Mouse (Mus musculus) T-cell, adult 2 months (primary cell): ENCODE results near the gene Cisd1.
"Not testable (repeated sequence)": the region's sequence is repeated elsewhere in the genome, so short reads cannot be mapped to it uniquely, and the experiment has no call there.

Source experiments
- DNase-seq: peaks from one replicate; pipeline ENCODE4 v3.0.0; 2022; ENCODE audit warnings: low spot score

The Cisd1 gene

GRCm38 (mm10) chr10:71344579-71345143, at the start of gene Cisd1:
Cisd1 (minus strand) TSS chr10:71344954.
- DNase-seq, result peak; percentile 92

DNA sequence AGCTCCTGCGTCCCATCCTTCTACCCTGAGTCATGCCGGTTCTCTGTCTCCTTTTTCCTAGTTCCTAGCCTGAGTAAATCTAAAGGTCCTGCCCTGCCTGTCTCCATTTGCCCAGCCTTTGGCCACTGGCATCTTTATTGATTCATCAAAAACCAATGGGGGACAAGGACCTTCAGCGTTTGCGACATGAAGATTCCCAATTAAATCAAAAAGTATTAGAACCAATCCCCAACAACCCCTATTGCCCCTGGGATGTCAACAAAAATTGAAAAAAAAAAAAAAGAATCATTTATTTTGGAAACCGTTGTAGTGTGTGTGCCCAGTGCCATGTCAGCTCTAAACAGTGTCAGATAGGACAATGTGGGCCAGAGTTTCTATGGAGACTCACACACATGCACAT, 44.6 kb upstream of the Cisd1 start:
- DNase-seq, result no peak

GRCm38 (mm10) chr10:71384159-71385044, 39.6 kb upstream of the Cisd1 start:
- no peak for DNase-seq

- not testable (repeated sequence) for DNase-seq
These were observed 38.8 kb upstream of the Cisd1 start for GRCm38 (mm10) chr10:71383552-71383924.

DNA sequence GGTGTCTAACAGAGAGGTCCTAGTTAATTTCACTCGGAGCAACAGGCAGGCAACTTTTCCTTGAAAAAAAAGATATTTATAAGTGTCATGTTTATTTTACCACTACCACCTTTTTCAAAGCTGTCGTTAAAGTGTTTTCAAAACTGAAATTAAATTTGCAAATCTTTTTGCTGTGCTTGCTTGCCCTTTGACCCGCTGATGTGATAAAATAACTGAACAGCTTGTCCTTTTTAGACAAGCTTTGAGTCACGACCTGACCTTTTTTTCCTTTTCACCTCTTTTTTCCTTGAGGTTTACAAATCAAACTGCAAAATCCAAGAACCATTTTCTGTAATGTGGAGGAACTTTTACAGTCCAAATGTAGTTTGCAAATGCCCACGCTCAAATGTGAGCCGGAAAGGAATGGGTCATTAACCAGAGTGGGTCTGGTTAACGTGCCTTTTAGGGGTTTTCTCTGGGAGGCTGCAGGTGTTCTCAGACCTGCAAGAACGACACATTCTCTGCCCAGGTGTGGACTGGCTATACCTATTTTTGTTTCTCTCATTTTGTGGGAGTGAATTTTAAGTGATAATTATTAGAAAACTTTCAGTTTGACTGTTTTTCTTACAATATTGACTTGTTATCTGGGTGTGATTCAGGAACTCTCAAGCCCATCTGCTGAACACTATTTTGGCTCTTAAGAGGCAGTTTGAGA, 38.3 kb upstream of the Cisd1 start:
- DNase-seq, result no peak

GRCm38 (mm10) chr10:71382109-71382508, 37.4 kb upstream of the Cisd1 start:
- DNase-seq, result no peak

- DNase-seq, result no peak
These were observed 36.8 kb upstream of the Cisd1 start for GRCm38 (mm10) chr10:71381471-71382033.

DNA sequence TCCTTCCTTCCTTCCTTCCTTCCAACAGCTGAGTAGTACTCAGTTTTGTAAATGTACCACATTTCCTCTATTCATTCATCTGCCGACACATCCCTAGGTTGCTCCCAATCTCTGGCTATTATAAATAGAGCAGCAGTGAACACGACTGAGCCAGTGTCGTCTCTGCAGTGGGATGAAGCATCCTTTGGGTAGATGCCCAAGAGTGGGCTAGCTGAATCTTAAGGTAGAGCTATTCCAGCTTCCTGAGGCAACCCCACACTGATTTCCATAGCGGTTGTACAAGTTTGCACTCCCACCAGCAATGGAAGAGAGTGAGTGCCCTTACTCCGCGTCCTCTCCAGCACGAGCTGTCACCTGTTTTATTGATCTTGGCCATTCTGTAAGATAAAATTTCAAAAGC, 35.7 kb upstream of the Cisd1 start:
- DNase-seq, result no peak

DNA sequence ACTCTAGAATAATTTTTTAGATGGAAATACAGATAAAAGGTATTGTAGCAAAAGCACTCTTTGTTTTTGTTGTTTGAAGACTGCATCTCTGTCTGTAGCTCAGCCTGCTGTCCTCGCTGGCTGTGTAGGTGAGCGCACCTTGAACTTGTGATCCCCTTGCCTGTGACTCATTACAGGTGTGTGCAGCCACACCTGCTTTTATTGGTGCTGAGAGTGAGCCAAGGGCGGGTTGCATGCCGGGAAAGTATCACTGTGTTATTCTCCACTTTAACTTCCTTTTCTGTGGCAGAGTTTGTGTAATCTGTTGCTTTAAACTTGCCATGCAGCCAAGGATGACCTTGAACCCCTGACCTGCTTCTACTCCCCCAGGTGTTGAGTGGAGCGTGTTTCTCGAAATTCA, 31.3 kb upstream of the Cisd1 start:
- no peak for DNase-seq

DNA sequence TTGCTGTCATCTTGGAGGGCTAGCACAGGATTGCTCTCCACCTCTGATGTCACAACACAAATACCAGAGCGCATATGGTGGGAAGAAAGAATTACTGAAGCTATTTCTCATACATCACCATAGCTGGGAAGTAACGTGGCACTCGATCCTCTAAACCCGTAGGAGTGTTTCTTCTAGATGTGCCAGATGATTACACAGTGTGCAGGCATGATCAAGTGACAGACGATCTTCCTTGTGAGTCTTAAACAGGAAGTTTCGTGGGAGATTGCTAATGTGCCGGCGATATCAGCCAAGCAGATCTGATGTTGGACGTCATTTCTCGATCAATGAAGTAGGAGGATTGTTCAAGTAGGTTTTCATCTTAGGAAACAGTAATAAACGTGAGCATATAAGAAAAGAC, 29.0 kb upstream of the Cisd1 start:
- DNase-seq, result no peak

- DNase-seq, result no peak
These were observed 27.1 kb upstream of the Cisd1 start for GRCm38 (mm10) chr10:71371881-71372280.

- DNase-seq, result no peak
These were observed 24.7 kb upstream of the Cisd1 start for GRCm38 (mm10) chr10:71369466-71369865.

DNA sequence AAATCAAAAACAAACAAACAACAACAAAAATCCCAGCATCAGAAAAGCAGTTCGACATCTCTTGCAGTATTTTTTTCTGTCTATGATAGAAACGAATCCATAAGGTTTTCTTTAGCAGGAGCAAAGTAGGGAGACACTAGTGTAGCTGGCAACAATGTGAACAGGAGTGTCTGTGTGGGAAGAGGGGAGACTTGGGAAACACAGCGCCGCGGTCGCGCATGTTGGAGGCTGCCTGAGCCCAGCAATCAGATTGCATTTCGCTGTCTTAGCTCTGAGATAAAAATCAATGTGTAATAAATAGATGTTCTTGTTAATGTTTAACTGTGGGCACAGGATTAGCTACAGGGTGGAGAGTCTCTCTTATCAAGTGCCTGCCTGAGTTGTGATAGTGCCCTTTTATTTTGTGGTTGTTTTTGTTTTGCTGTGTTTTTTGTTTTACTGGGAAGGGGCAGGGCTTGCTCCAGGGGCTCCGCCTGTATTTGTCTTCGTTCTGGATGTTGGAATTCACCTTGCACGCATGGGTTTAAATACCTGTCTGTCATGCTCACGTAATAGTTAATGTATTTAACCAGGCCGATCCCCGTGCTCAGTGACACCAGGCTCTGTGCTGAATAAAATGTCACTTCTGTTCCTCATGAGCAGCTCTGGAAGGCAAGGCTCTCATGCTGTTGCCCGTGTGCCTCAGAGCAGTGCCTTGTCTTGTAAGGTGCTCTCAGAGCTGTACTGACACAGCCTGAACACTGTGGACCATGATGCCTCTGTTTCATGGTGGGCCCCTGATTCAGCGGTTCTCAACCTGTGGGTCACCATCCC, 23.6 kb upstream of the Cisd1 start:
- DNase-seq, result no peak

DNA sequence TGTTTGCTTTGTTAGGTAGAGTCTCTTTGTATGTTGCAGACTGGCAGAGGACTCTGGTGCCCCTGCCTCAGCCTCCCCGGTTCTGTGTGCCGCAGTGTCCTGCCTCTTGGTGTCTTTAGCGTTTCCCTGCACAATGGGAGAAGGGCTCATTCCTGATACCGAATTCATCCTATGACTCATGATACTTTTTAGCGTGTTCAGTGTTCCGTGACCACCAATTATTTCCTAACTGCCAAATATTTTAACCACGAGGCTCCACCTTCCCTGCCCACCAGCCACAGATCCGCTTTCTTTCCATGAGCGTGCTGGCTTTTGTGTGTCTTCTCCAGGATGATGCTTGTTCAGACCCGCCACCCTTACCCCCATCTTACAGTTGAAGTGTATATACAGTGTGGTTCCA, 19.1 kb upstream of the Cisd1 start:
- DNase-seq, result no peak

- no peak for DNase-seq
These were observed 18.7 kb upstream of the Cisd1 start for GRCm38 (mm10) chr10:71363440-71363839.

DNA sequence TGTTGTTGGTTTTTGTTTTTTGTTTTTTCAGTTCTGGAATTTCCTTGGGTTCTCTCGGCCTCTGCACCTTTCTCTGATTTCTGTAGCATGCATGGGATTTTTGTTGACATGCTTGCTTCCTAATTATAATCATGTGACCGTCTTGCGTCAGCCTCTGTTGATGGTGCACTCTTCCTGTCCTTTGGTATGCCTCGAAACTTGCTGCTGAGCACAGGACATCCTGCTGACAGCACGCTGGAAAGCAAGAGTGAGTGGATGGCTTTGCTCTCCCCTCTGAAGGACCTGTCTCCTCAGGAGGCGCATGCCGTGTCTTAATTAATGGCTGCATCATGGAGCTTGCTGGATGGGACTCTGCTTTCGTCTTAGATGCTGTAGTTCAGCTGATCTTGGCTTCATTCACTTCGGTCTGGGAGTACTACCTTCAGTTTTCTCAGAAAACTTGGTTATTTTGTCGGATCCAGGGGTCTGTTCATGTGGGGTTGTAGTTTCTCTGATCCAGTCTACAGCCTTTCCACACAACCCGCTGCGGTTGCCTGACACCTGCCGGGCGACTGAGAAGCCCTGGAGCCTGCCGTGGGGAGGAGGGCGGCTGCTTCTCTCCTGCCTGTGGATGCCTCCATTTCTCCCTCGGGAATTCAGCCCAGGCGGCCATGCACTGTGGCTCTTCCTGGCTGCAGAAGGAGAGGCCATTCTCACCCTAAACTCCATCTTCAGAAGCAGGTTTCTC, 17.2 kb upstream of the Cisd1 start:
- DNase-seq, result peak; percentile 63

DNA sequence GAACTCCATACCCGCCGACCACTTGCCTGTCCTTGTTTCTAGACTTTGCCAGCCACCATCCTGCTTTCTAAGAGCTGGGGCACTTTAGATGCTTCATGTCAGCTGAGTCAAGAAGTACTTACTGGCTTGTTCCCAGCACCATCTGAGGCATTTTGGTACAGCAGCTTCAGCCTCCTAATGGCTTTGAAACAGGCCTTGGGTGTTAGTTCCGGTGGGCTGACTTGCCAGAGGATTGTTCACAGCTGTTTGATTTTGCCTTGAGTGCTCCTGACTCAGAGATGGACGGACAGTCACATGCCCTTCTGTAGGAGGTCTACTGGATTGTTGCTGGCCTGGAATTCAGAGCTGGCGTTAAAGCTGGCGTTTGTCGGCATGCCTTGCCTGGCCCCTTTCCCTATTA, 16.3 kb upstream of the Cisd1 start:
- DNase-seq, result no peak

GRCm38 (mm10) chr10:71354947-71355346, 10.2 kb upstream of the Cisd1 start:
- no peak for DNase-seq

- no peak for DNase-seq
These were observed 9.1 kb upstream of the Cisd1 start for GRCm38 (mm10) chr10:71353850-71354249.

DNA sequence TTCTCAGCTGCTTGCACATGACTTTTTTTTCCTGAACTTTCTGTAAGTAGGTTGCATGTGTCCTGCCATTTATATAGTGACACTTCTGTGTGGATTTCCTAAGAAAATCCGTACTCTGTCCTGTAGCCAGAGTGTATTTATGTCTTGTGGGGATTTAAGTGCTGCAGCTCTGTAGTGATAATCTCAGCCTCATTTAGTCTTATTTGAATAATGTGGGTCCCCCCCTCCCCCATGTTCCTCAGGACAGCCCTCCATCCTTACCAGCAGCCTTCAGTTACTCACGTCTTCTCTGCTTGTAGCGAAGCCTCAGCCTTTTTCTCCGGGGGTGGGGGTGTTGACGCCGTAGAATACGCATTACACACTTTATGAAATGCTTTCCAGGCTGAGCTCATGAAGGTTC, 6.5 kb upstream of the Cisd1 start:
- DNase-seq, result no peak

GRCm38 (mm10) chr10:71349290-71349689, 4.5 kb upstream of the Cisd1 start:
- no peak for DNase-seq
